Mouse (Mus musculus): ENCODE data around the gene Ccdc154.

Gene Ccdc154

GRCm38 (mm10) chr17:25184129-25184691 lies 21.9 kb downstream of the Ccdc154 start, which contains the start of gene BC003965:
Gene BC003965, plus strand, starts transcription at chr17:25184554.
- peak; percentile 99 for DNase-seq (ENCODE audit: extremely low spot score, low read depth, low spot score)

- no peak for DNase-seq (ENCODE audit: extremely low spot score, low read depth, low spot score)
Observed at GRCm38 (mm10) chr17:25184961-25185360, 22.7 kb downstream of the Ccdc154 start.

GRCm38 (mm10) chr17:25187784-25188149 lies 25.5 kb downstream of the Ccdc154 start:
- no peak for DNase-seq (ENCODE audit: extremely low spot score, low read depth, low spot score)

GRCm38 (mm10) chr17:25188150-25189031 lies 26.1 kb downstream of the Ccdc154 start, which contains the start of gene Unkl:
Gene Unkl, plus strand, starts transcription at chr17:25188397.
- DNase-seq (ENCODE audit: extremely low spot score, low read depth, low spot score): no peak

- DNase-seq (ENCODE audit: extremely low spot score, low read depth, low spot score): no peak
Observed at GRCm38 (mm10) chr17:25189091-25189490, 26.8 kb downstream of the Ccdc154 start.

- DNase-seq (ENCODE audit: extremely low spot score, low read depth, low spot score): no peak
Observed at GRCm38 (mm10) chr17:25202401-25202800, 40.1 kb downstream of the Ccdc154 start.

GRCm38 (mm10) chr17:25210006-25210405 lies 47.7 kb downstream of the Ccdc154 start:
- no peak for DNase-seq (ENCODE audit: extremely low spot score, low read depth, low spot score)

- no peak for DNase-seq (ENCODE audit: extremely low spot score, low read depth, low spot score)
Observed at GRCm38 (mm10) chr17:25210680-25211466, 48.6 kb downstream of the Ccdc154 start.

GRCm38 (mm10) chr17:25211705-25212104 lies 49.4 kb downstream of the Ccdc154 start:
- DNase-seq (ENCODE audit: extremely low spot score, low read depth, low spot score): no peak

- DNase-seq (ENCODE audit: extremely low spot score, low read depth, low spot score): no peak
Observed at GRCm38 (mm10) chr17:25215431-25215830, 53.2 kb downstream of the Ccdc154 start.

GRCm38 (mm10) chr17:25218967-25219366 lies 56.7 kb downstream of the Ccdc154 start:
- no peak for DNase-seq (ENCODE audit: extremely low spot score, low read depth, low spot score)

- DNase-seq (ENCODE audit: extremely low spot score, low read depth, low spot score): no peak
Observed at GRCm38 (mm10) chr17:25219492-25220295, 57.4 kb downstream of the Ccdc154 start.

GRCm38 (mm10) chr17:25220746-25221145 lies 58.5 kb downstream of the Ccdc154 start:
- no peak for DNase-seq (ENCODE audit: extremely low spot score, low read depth, low spot score)
